Mouse (Mus musculus) testis, postnatal 14 days (tissue): ENCODE results near the gene Scgb2b7.
"Not testable (repeated sequence)": the region's sequence is repeated elsewhere in the genome, so short reads cannot be mapped to it uniquely, and the experiment has no call there.

ENCODE experiments used
- DNase-seq: peaks from one replicate; pipeline ENCODE4 v3.0.0; 2021; ENCODE audit warnings: low spot score

Scgb2b7 gene

DNA sequence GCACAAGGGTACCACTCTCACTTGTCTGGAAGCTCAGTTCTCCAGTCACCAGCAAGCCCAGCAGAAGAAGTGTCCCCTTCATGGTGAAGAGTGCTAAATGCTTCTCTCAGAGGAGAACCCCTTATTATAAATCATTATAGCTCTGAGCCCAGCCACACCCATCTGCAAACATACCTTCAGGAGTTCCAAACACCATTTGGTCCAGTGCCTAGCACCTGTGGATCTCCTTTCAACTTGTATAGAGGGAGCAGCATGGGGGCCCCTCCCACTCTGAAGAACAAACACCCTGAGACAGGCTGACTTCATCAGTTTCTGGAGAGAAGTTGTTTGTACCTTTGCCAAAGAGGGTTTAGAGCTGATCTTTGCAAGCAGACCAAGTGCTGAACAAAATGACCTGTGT lies at the start of gene Scgb2b7:
Gene Scgb2b7, minus strand, starts transcription at position 101 of the 400 bp plus-strand sequence.
- not testable (repeated sequence) for DNase-seq

DNA sequence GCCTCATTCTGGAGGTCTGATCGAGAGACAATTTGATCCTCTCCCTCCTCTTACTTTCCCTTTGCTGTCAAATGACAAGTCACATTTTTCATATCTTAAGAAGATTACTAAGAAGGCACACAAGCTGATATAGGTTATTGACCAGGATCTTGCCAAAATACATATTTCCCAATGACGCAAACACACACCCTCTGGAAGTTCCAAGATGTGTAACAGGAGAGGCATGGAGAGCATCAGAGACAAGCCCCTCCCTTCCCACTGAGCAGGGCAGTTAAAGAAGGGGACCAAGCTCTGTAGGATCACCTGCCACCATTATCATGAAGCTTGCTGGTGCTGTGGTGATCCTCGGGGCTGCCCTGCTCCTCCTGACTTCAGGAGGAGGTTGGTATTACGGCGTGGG lies 6.8 kb upstream of the Scgb2b7 start, which contains the start of gene Scgb1b7:
Gene Scgb1b7, plus strand, starts transcription at position 301 of the 400 bp plus-strand sequence.
- DNase-seq, result not testable (repeated sequence)
